Mouse (Mus musculus) frontal cortex, postnatal 14 days (tissue): ENCODE data around the gene Plcb3.

Source experiments
- DNase-seq, 2 experiments: peaks; one replicate each; pipeline ENCODE4 v3.0.0; 2022; ENCODE audit warnings: low spot score in 2 of 2

Gene Plcb3

GRCm38 (mm10) chr19:6970460-6971085 is 5.7 kb downstream of the Plcb3 start:
- no peak for DNase-seq

- no peak for DNase-seq
Observed at GRCm38 (mm10) chr19:6969665-6970381, 6.4 kb downstream of the Plcb3 start.

GRCm38 (mm10) chr19:6969291-6969664 is 7.0 kb downstream of the Plcb3 start:
- DNase-seq: no peak

- no peak for DNase-seq
Observed at GRCm38 (mm10) chr19:6968491-6969271, 7.6 kb downstream of the Plcb3 start.

- DNase-seq: no peak
Observed at GRCm38 (mm10) chr19:6956461-6956860, 19.8 kb downstream of the Plcb3 start.

GRCm38 (mm10) chr19:6955424-6955823 is 20.8 kb downstream of the Plcb3 start:
- DNase-seq: no peak

GRCm38 (mm10) chr19:6954046-6954445 is 22.2 kb downstream of the Plcb3 start:
- no peak for DNase-seq

GRCm38 (mm10) chr19:6952712-6953037 is 23.6 kb downstream of the Plcb3 start:
- DNase-seq: no peak

GRCm38 (mm10) chr19:6951994-6952711 is 24.1 kb downstream of the Plcb3 start:
- DNase-seq: peak; percentile 68 to 72

GRCm38 (mm10) chr19:6951381-6951968 is 24.8 kb downstream of the Plcb3 start:
- DNase-seq: peak; percentile 87 to 91

- DNase-seq: peak in 1 of 2 experiments; percentile 59
Observed at GRCm38 (mm10) chr19:6950613-6951153, 25.6 kb downstream of the Plcb3 start.

GRCm38 (mm10) chr19:6949951-6950350 is 26.3 kb downstream of the Plcb3 start:
- DNase-seq: no peak

- no peak for DNase-seq
Observed at GRCm38 (mm10) chr19:6949532-6949931, 26.7 kb downstream of the Plcb3 start.

- DNase-seq: no peak
Observed at GRCm38 (mm10) chr19:6948186-6948585, 28.1 kb downstream of the Plcb3 start.

- no peak for DNase-seq
Observed at GRCm38 (mm10) chr19:6947742-6948141, 28.5 kb downstream of the Plcb3 start.

GRCm38 (mm10) chr19:6943709-6944108 is 32.6 kb downstream of the Plcb3 start:
- DNase-seq: no peak

- DNase-seq: no peak
Observed at GRCm38 (mm10) chr19:6942764-6943163, 33.5 kb downstream of the Plcb3 start.

GRCm38 (mm10) chr19:6942249-6942691 is 34.0 kb downstream of the Plcb3 start, which contains the start of gene Gpr137:
Gene Gpr137 (minus strand): TSS chr19:6942480.
- peak; percentile 89 to 92 for DNase-seq

GRCm38 (mm10) chr19:6941372-6942248 is 34.7 kb downstream of the Plcb3 start, which contains the start of gene Bad:
Gene Bad (plus strand): TSS chr19:6941861.
- DNase-seq: peak; percentile 82 to 89
